9 mouse cellular contexts compared by ENCODE assay signal in genomic region chr7:112828016-112828695, GRCm38 (mm10).
DNase-seq lines count a peak whose midpoint lies in the region; ATAC-seq lines count a peak whose summit lies in the region.
"Had no signal": no experiment of that assay in that cellular context is flagged by ENCODE, and none has a peak within 500 bp of the region (broad histone marks: within the 10 kb centered on the region; RNA-seq: fewer than 3 reads in every experiment).

No protein-coding gene starts in this region.

- H3K4me3 ChIP-seq in heart, embryonic 13.5 days = no peak overlapping the region
- no peak overlapping the region for H3K4me3 ChIP-seq in lung, embryonic 16.5 days (ENCODE audit: low read length)

- no peaks in the 10 kb centered on the region for H3K36me3 ChIP-seq in heart, embryonic 13.5 days
- no peaks in the 10 kb centered on the region for H3K36me3 ChIP-seq in lung, embryonic 16.5 days (ENCODE audit: control insufficient read depth, insufficient read depth, low read length)

- no peak overlapping the region for H3K4me2 ChIP-seq in heart, embryonic 13.5 days
- H3K4me2 ChIP-seq in lung, embryonic 16.5 days (ENCODE audit: low read depth, low read length) = peak overlapping the region; percentile 23; the same call in 1 of the 2 replicates

- DNase-seq in heart, postnatal 14 days = no peak
- peak; percentile 73 for DNase-seq in ZHBTc4 (ENCODE audit: low read depth, low spot score)
- DNase-seq in kidney, adult 18-20 months = peak; percentile 85
- no peak for DNase-seq in embryo, embryonic 9.5 days (ENCODE audit: extremely low spot score)
- DNase-seq in spleen, postnatal 14 days (ENCODE audit: low spot score in 2 of 2) = no peak
- DNase-seq in thymus, adult 18-20 months = no peak

- 48% methylated on average over 10 of the region's 10 CpGs for WGBS in heart, embryonic 13.5 days
- 34% methylated on average over 10 of the region's 10 CpGs for WGBS in lung, embryonic 16.5 days

- no peaks in the 10 kb centered on the region for H3K27me3 ChIP-seq in heart, embryonic 13.5 days (replicated peaks)
- H3K27me3 ChIP-seq in lung, embryonic 16.5 days (ENCODE audit: control insufficient read depth, insufficient read depth, low read depth, low read length) = no peaks in the 10 kb centered on the region
- H3K27me3 ChIP-seq: CH12.LX had no signal

- peak overlapping the region; percentile 57; the same call in 1 of the 2 replicates for H3K9ac ChIP-seq in heart, embryonic 13.5 days
- no peak overlapping the region for H3K9ac ChIP-seq in lung, embryonic 16.5 days (ENCODE audit: low read length)

- H3K9me3 ChIP-seq in heart, embryonic 13.5 days = no peaks in the 10 kb centered on the region
- H3K9me3 ChIP-seq in lung, embryonic 16.5 days (ENCODE audit: control insufficient read depth, low read length) = no peaks in the 10 kb centered on the region

- H3K27ac ChIP-seq in heart, embryonic 13.5 days (replicated peaks) = peak overlapping the region; percentile 5
- peak overlapping the region; percentile 94 for H3K27ac ChIP-seq in lung, embryonic 16.5 days (ENCODE audit: low read length)

- intact Hi-C loops in heart, postnatal 14 days (cut with DNase I) = no loop called here

- ATAC-seq in heart, embryonic 13.5 days (ENCODE audit: extremely low read depth, insufficient number of reproducible peaks, low FRiP score, low TSS enrichment) = no peak
- ATAC-seq in lung, embryonic 16.5 days (ENCODE audit: low read depth) = peak; percentile 56

- peaks cover 78% of the 10 kb centered on the region for H3K4me1 ChIP-seq in heart, embryonic 13.5 days
- peaks cover 48% of the 10 kb centered on the region for H3K4me1 ChIP-seq in lung, embryonic 16.5 days (replicated peaks; ENCODE audit: control insufficient read depth, insufficient read depth, low read length)

Comparison
In these comparisons a context has a peak if more than half of its experiments do, and no peak if none do; other contexts are left out.
1. DNase-seq: peak in ZHBTc4 (single experiment) and kidney, adult 18-20 months (single experiment); none in heart, postnatal 14 days (0 of 2), embryo, embryonic 9.5 days (single experiment), spleen, postnatal 14 days (0 of 2) and thymus, adult 18-20 months (0 of 2).